Mouse (Mus musculus) neural tube, postnatal 0 days (tissue): Measurements from ENCODE around the gene Qrich1. TPM values are rescaled to one million over a fixed set of nuclear protein-coding genes. Genes with fewer than 3 reads are reported as not detected.
A peak's percentile ranks its signal among the peaks of the same experiment; 100 is the strongest.

ENCODE experiments used
- microRNA counts: library from miRNA; unstranded; fragments of <30 nt; microRNA quantifications from one replicate; lab custom pipeline; 2015
- microRNA-seq: library from miRNA; unstranded; fragments of <30 nt; microRNA quantifications from one replicate; pipeline ENCODE4, GENCODE M21; 2016
- polyA plus RNA-seq: library from polyadenylated mRNA; unstranded; fragments of >200 nt; fragmentation: Nextera tagmentation; extraction: Ambion mirVana; gene quantifications from 2 replicates; pipeline ENCODE4 v1.2.1, GENCODE M21; 2015

The Qrich1 gene
- 74.5 and 75.7 TPM in 2 replicates for polyA plus RNA-seq

DNA sequence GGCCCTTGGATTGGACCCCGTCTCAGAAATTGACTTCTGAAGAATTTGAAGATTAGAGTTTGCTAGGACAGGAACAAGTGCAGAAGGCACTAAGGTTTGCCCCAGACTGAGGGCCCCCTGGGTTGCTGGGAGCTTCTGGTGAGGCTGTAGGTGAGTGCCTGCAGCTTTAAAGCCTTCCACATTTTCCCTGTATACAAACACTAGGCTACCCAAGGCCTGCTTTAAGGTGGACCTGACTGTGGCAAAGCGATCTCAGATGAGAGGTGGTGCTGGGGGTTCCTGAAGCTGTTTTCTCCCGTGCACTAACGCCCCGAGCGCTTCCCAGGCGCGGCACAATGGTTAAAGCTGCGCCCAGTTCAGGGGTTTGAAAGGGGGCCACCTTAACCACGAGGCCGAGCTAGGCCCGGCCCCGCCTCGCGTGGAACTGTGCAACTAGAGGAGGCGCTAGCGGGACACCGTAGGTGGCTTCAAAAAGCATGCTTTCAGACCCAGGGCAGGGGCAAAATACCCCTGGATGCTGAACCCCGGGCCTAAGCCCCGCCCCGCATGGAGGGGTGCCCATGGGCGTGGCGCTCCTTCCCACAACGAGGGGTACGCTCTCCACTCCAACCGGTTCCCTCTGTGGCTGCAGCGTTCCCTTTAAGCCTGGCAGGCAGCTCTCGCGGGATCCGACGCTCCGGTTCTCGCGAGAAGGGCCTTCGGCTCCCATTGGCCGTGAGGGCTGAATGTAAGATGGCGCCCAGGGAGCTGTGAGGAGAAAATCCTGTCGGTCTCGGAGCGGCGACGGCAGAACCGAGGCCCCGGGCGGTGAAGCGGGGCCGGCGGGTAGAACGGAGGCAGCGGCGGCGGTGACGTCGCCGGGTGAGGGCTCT is at the start of gene Qrich1:
Gene Qrich1, plus strand, starts transcription at position 427 of the 872 bp plus-strand sequence.

GRCm38 (mm10) chr9:108479721-108480351 is 36.8 kb upstream of the Qrich1 start, which contains the start of gene Lamb2:
Gene Lamb2 (plus strand): TSS chr9:108479736.

GRCm38 (mm10) chr9:108490559-108491285 is 25.9 kb upstream of the Qrich1 start, which contains the start of gene Usp19:
Gene Usp19 (plus strand): TSS chr9:108490602.

GRCm38 (mm10) chr9:108507619-108508434 is 8.8 kb upstream of the Qrich1 start, which contains the start of gene Qars:
Gene Qars (plus strand): TSS chr9:108507706.

DNA sequence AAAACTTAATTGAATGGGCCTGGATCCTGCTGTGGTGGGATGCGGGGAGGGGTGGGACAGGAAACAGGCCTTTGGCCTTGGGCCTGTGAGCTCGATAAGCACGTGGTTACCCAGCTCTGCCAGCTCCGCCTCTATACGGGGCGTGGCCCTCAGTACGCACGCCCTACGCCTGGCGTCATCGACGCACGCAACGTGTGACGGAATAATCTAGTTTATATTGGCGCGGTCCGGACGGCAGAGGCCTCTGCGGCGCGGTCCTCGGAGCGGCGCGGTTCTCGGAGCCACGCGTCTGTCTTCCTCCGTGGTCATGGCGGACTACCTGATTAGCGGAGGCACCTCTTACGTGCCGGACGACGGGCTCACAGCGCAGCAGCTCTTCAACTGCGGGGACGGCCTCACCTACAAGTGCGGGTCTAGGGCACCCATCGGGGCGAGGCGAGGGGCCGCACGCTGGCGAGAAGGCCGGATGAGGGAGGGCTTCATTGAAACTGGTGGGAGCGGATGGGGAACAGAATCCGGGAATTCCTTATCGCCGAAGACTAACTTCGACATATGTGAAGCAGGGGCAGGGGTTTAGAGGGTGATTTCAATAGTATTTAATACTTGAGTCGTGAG is 43.7 kb downstream of the Qrich1 start, which contains the start of gene Impdh2:
Gene Impdh2, plus strand, starts transcription at position 60 of the 615 bp plus-strand sequence.

GRCm38 (mm10) chr9:108566815-108567776 is 50.5 kb downstream of the Qrich1 start, which contains the start of gene Ndufaf3:
Gene Ndufaf3 (minus strand): TSS chr9:108567434.

GRCm38 (mm10) chr9:108569381-108570206 is 53.0 kb downstream of the Qrich1 start, which contains the start of gene Dalrd3:
Gene Dalrd3 (plus strand): TSS chr9:108569886.

DNA sequence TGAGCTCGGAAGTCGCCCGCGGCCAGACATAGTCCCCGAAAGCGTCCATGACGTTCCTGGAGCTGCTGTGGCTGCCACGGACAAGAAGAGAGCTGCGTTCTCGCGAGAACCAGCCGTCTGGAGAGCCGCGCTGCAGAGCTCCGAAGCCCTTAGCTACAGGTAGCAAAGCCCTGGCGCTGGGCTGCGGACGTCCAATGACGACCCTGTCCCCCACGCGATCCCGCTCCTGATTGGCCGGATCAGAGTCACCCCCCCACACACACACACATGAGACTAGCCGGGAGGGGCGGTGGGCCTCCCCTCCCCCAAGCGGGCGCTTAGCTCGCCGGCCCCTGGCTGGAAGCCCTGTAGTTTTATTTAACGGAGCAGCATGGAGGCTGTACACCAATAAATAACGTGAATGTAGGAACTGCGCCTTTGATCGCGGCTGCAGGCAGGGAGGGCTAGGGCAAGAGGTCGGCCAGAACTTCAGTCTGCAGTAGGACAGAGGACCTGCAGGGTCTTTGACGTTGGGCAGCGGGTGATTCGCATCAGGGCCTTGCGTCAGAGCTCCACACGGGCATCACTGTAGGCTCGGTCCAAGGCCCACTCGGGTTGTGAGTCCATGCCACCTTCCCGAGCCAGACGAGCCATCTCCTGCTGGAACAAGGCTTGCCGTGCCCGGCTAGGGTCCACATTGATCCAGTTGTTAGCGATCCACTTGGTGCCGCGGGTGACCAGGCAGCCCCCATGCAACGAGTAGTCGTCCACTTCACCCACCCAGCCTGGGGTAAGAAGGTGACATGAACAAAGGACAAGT is 62.1 kb downstream of the Qrich1 start, which contains the start of gene Wdr6:
Gene Wdr6, minus strand, starts transcription at position 195 of the 799 bp plus-strand sequence.

DNA sequence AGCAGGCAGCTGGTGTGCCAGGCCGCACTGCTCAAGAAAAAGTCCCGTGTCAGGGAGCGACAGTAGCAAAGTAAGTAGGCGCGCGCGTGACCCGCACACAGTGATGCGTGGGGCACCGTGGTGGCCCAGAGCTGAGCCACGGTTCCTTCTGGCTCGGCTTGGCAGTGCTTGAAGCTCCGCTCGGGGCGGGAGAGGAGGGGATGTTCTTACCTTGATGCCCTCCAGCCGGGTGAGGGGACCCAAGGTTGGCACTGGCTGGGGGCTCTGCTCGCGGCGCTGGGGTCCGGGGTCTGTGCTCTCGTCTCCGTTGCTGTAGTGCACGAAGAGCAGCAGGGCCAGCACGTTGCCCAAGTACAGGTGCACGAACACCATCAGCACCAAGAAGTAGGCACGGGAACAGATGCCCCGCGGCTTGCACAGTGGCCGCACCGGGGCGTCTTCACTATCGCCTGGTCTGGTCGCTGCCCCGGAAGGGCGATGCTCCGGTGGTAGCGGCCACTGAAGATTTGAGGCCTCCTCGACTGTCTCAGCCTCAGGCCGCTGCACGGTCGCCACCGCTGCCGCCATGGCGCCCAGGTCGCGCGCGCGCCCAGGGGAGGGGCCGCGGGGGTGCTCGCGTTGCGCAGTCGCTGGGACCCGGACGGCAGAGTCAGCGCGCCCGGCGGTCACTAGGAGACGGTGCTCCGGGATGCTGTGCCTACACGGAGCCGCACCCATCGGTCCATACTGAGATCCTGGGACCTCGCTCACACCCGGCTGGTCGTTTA is 80.6 kb downstream of the Qrich1 start, which contains the start of gene P4htm:
Gene P4htm, minus strand, starts transcription at position 670 of the 767 bp plus-strand sequence.

MicroRNAs encoded within 50 kb of the gene (microRNA counts, 519-probe panel; counts per million panel counts)
- microRNA mmu-miR-191 (lab: Ali Mortazavi, UCI): 4,457 counts per million, percentile 47 among the panel's probes with 10 or more counts
- microRNA mmu-miR-425 (lab: Ali Mortazavi, UCI): 3,586 counts per million, percentile 26 among the panel's probes with 10 or more counts

Small RNA genes lying within 50 kb of the gene (microRNA-seq; reads per million reads assigned to microRNA genes)
- gene Gm24083: not detected
- gene Mir191: not detected
- 1,150 reads per million, percentile 76 among the genes with 10 or more reads in this experiment for gene Mir425

Other genes with a start within 250 kb of the Qrich1 start
- 112 and 121 TPM in 2 replicates for gene Nicn1, start 226.4 kb upstream of the Qrich1 start, polyA plus RNA-seq
- 30.6 and 33.3 TPM in 2 replicates for gene Amt, start 220.0 kb upstream of the Qrich1 start, polyA plus RNA-seq
- 249 and 260 TPM in 2 replicates for gene Rhoa, start 210.7 kb upstream of the Qrich1 start, polyA plus RNA-seq
- gene Tcta, start 210.6 kb upstream of the Qrich1 start, polyA plus RNA-seq: 69.9 and 77.0 TPM in 2 replicates
- gene Gpx1, start 177.9 kb upstream of the Qrich1 start, polyA plus RNA-seq: 433 and 522 TPM in 2 replicates
- gene Usp4, start 169.0 kb upstream of the Qrich1 start, polyA plus RNA-seq: 72.1 and 82.6 TPM in 2 replicates
- gene 1700102P08Rik, start 124.0 kb upstream of the Qrich1 start, polyA plus RNA-seq: 0.32 and 1.1 TPM in 2 replicates
- gene Ccdc36, start 88.3 kb upstream of the Qrich1 start, polyA plus RNA-seq: 1.4 and 1.6 TPM in 2 replicates
- not detected in 2 replicates for gene BC048562, start 80.3 kb upstream of the Qrich1 start, polyA plus RNA-seq
- 47.1 and 52.8 TPM in 2 replicates for gene Ccdc71, start 56.3 kb upstream of the Qrich1 start, polyA plus RNA-seq
- 46.3 and 48.3 TPM in 2 replicates for gene Klhdc8b, start 55.2 kb upstream of the Qrich1 start, polyA plus RNA-seq
- gene Lamb2, start 37.1 kb upstream of the Qrich1 start, polyA plus RNA-seq: 16.0 and 18.2 TPM in 2 replicates
- 47.0 and 53.7 TPM in 2 replicates for gene Usp19, start 26.2 kb upstream of the Qrich1 start, polyA plus RNA-seq
- 52.8 and 54.8 TPM in 2 replicates for gene Qars, start 9.1 kb upstream of the Qrich1 start, polyA plus RNA-seq
- 102 and 104 TPM in 2 replicates for gene Impdh2, start 43.5 kb downstream of the Qrich1 start, polyA plus RNA-seq
- 93.4 and 94.7 TPM in 2 replicates for gene Ndufaf3, start 50.6 kb downstream of the Qrich1 start, polyA plus RNA-seq
- gene Dalrd3, start 53.1 kb downstream of the Qrich1 start, polyA plus RNA-seq: 240 and 273 TPM in 2 replicates
- 215 and 248 TPM in 2 replicates for gene Wdr6, start 61.9 kb downstream of the Qrich1 start, polyA plus RNA-seq
- gene P4htm, start 80.9 kb downstream of the Qrich1 start, polyA plus RNA-seq: 48.8 and 51.4 TPM in 2 replicates
- 29.1 and 32.9 TPM in 2 replicates for gene Arih2, start 132.6 kb downstream of the Qrich1 start, polyA plus RNA-seq
- 46.2 and 46.9 TPM in 2 replicates for gene Slc25a20, start 145.3 kb downstream of the Qrich1 start, polyA plus RNA-seq
- 45.1 and 46.4 TPM in 2 replicates for gene Prkar2a, start 172.5 kb downstream of the Qrich1 start, polyA plus RNA-seq